Mouse (Mus musculus): ENCODE measurements around the gene Ankrd35. TPM values are rescaled to one million over a fixed set of nuclear protein-coding genes. Genes with fewer than 3 reads are reported as not detected.

Ankrd35 gene
- polyA plus RNA-seq, 1 experiment from 2014 or later: 3.5 TPM

GRCm38 (mm10) chr3:96708684-96709064 is 38.7 kb downstream of the Ankrd35 start:
- ATAC-seq: no peak
- Histone ChIP-seq H3K9ac (replicated peaks; ENCODE audit: low read depth, low read length) (peak overlapping the region; percentile 72; the same call in 1 of the 2 replicates), H3K4me1 (replicated peaks; ENCODE audit: control insufficient read depth, insufficient read depth, low read length) (peaks cover 4% of the 10 kb centered on the region; the same call in 1 of the 2 replicates), H3K27ac (ENCODE audit: low read length) (no peak overlapping the region), H3K36me3 (ENCODE audit: control insufficient read depth, insufficient read depth) (peaks cover 13% of the 10 kb centered on the region), H3K27me3 (replicated peaks; ENCODE audit: control insufficient read depth, insufficient read depth, low read length) (no peaks in the 10 kb centered on the region), H3K4me3 (replicated peaks; ENCODE audit: low read length) (peak overlapping the region; percentile 56), H3K4me2 (ENCODE audit: low read length) (peak overlapping the region; percentile 90), H3K9me3 (ENCODE audit: control insufficient read depth, low read length) (no peaks in the 10 kb centered on the region)
- 41% methylated on average over 2 of the region's 2 CpGs for WGBS

GRCm38 (mm10) chr3:96714286-96714685 is 44.4 kb downstream of the Ankrd35 start:
- 96% methylated on average over 5 of the region's 5 CpGs for WGBS
- H3K36me3 ChIP-seq (ENCODE audit: control insufficient read depth, insufficient read depth): peaks cover 25% of the 10 kb centered on the region
- no peak overlapping the region for H3K4me2 ChIP-seq (ENCODE audit: low read length)
- no peak overlapping the region for H3K9ac ChIP-seq (replicated peaks; ENCODE audit: low read depth, low read length)
- no peaks in the 10 kb centered on the region for H3K9me3 ChIP-seq (ENCODE audit: control insufficient read depth, low read length)
- no peak for ATAC-seq
- H3K27ac ChIP-seq (ENCODE audit: low read length): no peak overlapping the region
- H3K4me3 ChIP-seq (replicated peaks; ENCODE audit: low read length): no peak overlapping the region
- no peaks in the 10 kb centered on the region for H3K4me1 ChIP-seq (replicated peaks; ENCODE audit: control insufficient read depth, insufficient read depth, low read length)
- no peaks in the 10 kb centered on the region for H3K27me3 ChIP-seq (replicated peaks; ENCODE audit: control insufficient read depth, insufficient read depth, low read length)

GRCm38 (mm10) chr3:96715854-96716253 is 45.9 kb downstream of the Ankrd35 start:
- H3K27me3 ChIP-seq (replicated peaks; ENCODE audit: control insufficient read depth, insufficient read depth, low read length): no peaks in the 10 kb centered on the region
- 91% methylated on average over 2 of the region's 2 CpGs for WGBS
- no peaks in the 10 kb centered on the region for H3K9me3 ChIP-seq (ENCODE audit: control insufficient read depth, low read length)
- no peak overlapping the region for H3K4me2 ChIP-seq (ENCODE audit: low read length)
- H3K27ac ChIP-seq (ENCODE audit: low read length): no peak overlapping the region
- H3K36me3 ChIP-seq (ENCODE audit: control insufficient read depth, insufficient read depth): peaks cover 21% of the 10 kb centered on the region
- no peak overlapping the region for H3K4me3 ChIP-seq (replicated peaks; ENCODE audit: low read length)
- no peaks in the 10 kb centered on the region for H3K4me1 ChIP-seq (replicated peaks; ENCODE audit: control insufficient read depth, insufficient read depth, low read length)
- ATAC-seq: no peak
- no peak overlapping the region for H3K9ac ChIP-seq (replicated peaks; ENCODE audit: low read depth, low read length)

- Histone ChIP-seq H3K4me2 (ENCODE audit: low read length) (no peak overlapping the region; the same call in 1 of the 2 replicates), H3K9ac (replicated peaks; ENCODE audit: low read depth, low read length) (no peak overlapping the region), H3K4me1 (replicated peaks; ENCODE audit: control insufficient read depth, insufficient read depth, low read length) (no peaks in the 10 kb centered on the region), H3K9me3 (ENCODE audit: control insufficient read depth, low read length) (no peaks in the 10 kb centered on the region), H3K4me3 (replicated peaks; ENCODE audit: low read length) (no peak overlapping the region), H3K27me3 (replicated peaks; ENCODE audit: control insufficient read depth, insufficient read depth, low read length) (no peaks in the 10 kb centered on the region), H3K36me3 (ENCODE audit: control insufficient read depth, insufficient read depth) (peaks cover 12% of the 10 kb centered on the region), H3K27ac (ENCODE audit: low read length) (no peak overlapping the region)
- 37% methylated on average over 14 of the region's 14 CpGs for WGBS
- no peak for ATAC-seq
These were observed 49.2 kb downstream of the Ankrd35 start for GRCm38 (mm10) chr3:96719173-96719572.

GRCm38 (mm10) chr3:96727343-96727827 is 57.5 kb downstream of the Ankrd35 start, which contains the start of the genes Polr3c and Rnf115:
TSS of gene Polr3c (minus strand) at chr3:96727628.
TSS of gene Rnf115 (plus strand) at chr3:96727664.
- no peaks in the 10 kb centered on the region for H3K27me3 ChIP-seq (replicated peaks; ENCODE audit: control insufficient read depth, insufficient read depth, low read length)
- peak within 1 kb of the TSS; percentile 75 for H3K27ac ChIP-seq (ENCODE audit: low read length)
- peaks cover 17% of the 10 kb centered on the region for H3K4me1 ChIP-seq (replicated peaks; ENCODE audit: control insufficient read depth, insufficient read depth, low read length)
- ATAC-seq: peak; percentile 99
- H3K4me3 ChIP-seq (replicated peaks; ENCODE audit: low read length): peak within 1 kb of the TSS; percentile 98
- H3K36me3 ChIP-seq (ENCODE audit: control insufficient read depth, insufficient read depth): 0 out of 2 replicates have a peak, but pooled peaks cover 4% of the 10 kb centered on the region
- H3K9me3 ChIP-seq (ENCODE audit: control insufficient read depth, low read length): no peaks in the 10 kb centered on the region
- under 1% methylated on average over 51 of the region's 52 CpGs for WGBS
- peak within 1 kb of the TSS; percentile 87 for H3K9ac ChIP-seq (replicated peaks; ENCODE audit: low read depth, low read length)
- peak within 1 kb of the TSS; percentile 78 for H3K4me2 ChIP-seq (ENCODE audit: low read length)

GRCm38 (mm10) chr3:96727828-96728633 is 58.1 kb downstream of the Ankrd35 start:
- H3K9me3 ChIP-seq (ENCODE audit: control insufficient read depth, low read length): no peaks in the 10 kb centered on the region
- H3K9ac ChIP-seq (replicated peaks; ENCODE audit: low read depth, low read length): peak overlapping the region; percentile 87
- H3K4me3 ChIP-seq (replicated peaks; ENCODE audit: low read length): peak overlapping the region; percentile 98
- H3K4me1 ChIP-seq (replicated peaks; ENCODE audit: control insufficient read depth, insufficient read depth, low read length): peaks cover 17% of the 10 kb centered on the region
- H3K36me3 ChIP-seq (ENCODE audit: control insufficient read depth, insufficient read depth): 0 out of 2 replicates have a peak, but pooled peaks cover 4% of the 10 kb centered on the region
- H3K27me3 ChIP-seq (replicated peaks; ENCODE audit: control insufficient read depth, insufficient read depth, low read length): no peaks in the 10 kb centered on the region
- H3K27ac ChIP-seq (ENCODE audit: low read length): peak overlapping the region; percentile 75
- WGBS: under 1% methylated on average over 42 of the region's 42 CpGs
- ATAC-seq: peak; percentile 45
- H3K4me2 ChIP-seq (ENCODE audit: low read length): peak overlapping the region; percentile 78

- Histone ChIP-seq H3K27me3 (replicated peaks; ENCODE audit: control insufficient read depth, insufficient read depth, low read length) (no peaks in the 10 kb centered on the region), H3K4me1 (replicated peaks; ENCODE audit: control insufficient read depth, insufficient read depth, low read length) (peaks cover 17% of the 10 kb centered on the region), H3K4me3 (replicated peaks; ENCODE audit: low read length) (peak overlapping the region; percentile 98), H3K27ac (ENCODE audit: low read length) (no peak overlapping the region), H3K9ac (replicated peaks; ENCODE audit: low read depth, low read length) (peak overlapping the region; percentile 87; the same call in 1 of the 2 replicates), H3K4me2 (ENCODE audit: low read length) (peak overlapping the region; percentile 78), H3K36me3 (ENCODE audit: control insufficient read depth, insufficient read depth) (no peaks in the 10 kb centered on the region), H3K9me3 (ENCODE audit: control insufficient read depth, low read length) (no peaks in the 10 kb centered on the region)
- ATAC-seq: no peak
- 20% methylated on average over 7 of the region's 7 CpGs for WGBS
These were observed 58.9 kb downstream of the Ankrd35 start for GRCm38 (mm10) chr3:96728634-96729402.

GRCm38 (mm10) chr3:96729403-96729784 is 59.5 kb downstream of the Ankrd35 start:
- no peak for ATAC-seq
- no peak overlapping the region for H3K9ac ChIP-seq (replicated peaks; ENCODE audit: low read depth, low read length)
- H3K4me3 ChIP-seq (replicated peaks; ENCODE audit: low read length): no peak overlapping the region
- no peak overlapping the region for H3K4me2 ChIP-seq (ENCODE audit: low read length)
- no peaks in the 10 kb centered on the region for H3K27me3 ChIP-seq (replicated peaks; ENCODE audit: control insufficient read depth, insufficient read depth, low read length)
- peaks cover 17% of the 10 kb centered on the region for H3K4me1 ChIP-seq (replicated peaks; ENCODE audit: control insufficient read depth, insufficient read depth, low read length)
- H3K27ac ChIP-seq (ENCODE audit: low read length): no peak overlapping the region
- WGBS: 75% methylated on average over 3 of the region's 3 CpGs
- no peaks in the 10 kb centered on the region for H3K36me3 ChIP-seq (ENCODE audit: control insufficient read depth, insufficient read depth)
- no peaks in the 10 kb centered on the region for H3K9me3 ChIP-seq (ENCODE audit: control insufficient read depth, low read length)

GRCm38 (mm10) chr3:96730785-96731184 is 60.9 kb downstream of the Ankrd35 start:
- no peaks in the 10 kb centered on the region for H3K27me3 ChIP-seq (replicated peaks; ENCODE audit: control insufficient read depth, insufficient read depth, low read length)
- peaks cover 17% of the 10 kb centered on the region for H3K4me1 ChIP-seq (replicated peaks; ENCODE audit: control insufficient read depth, insufficient read depth, low read length)
- no peaks in the 10 kb centered on the region for H3K9me3 ChIP-seq (ENCODE audit: control insufficient read depth, low read length)
- no peak overlapping the region for H3K4me2 ChIP-seq (ENCODE audit: low read length)
- 81% methylated on average over 5 of the region's 5 CpGs for WGBS
- H3K4me3 ChIP-seq (replicated peaks; ENCODE audit: low read length): no peak overlapping the region
- H3K9ac ChIP-seq (replicated peaks; ENCODE audit: low read depth, low read length): no peak overlapping the region
- H3K27ac ChIP-seq (ENCODE audit: low read length): no peak overlapping the region
- no peak for ATAC-seq
- H3K36me3 ChIP-seq (ENCODE audit: control insufficient read depth, insufficient read depth): no peaks in the 10 kb centered on the region

All from forebrain, embryonic 16.5 days (tissue).